Mouse (Mus musculus) testis, adult 2 months (tissue): ENCODE results near the gene Ltbp1.

Source experiments
- CTCF ChIP-seq: fragments of 200-500 bp; IDR thresholded peaks from 2 replicates; pipeline ENCODE4 v1.5.1; 2012; ENCODE audit warnings: low read depth, mild to moderate bottlenecking, inconsistent platforms, low read length, moderate library complexity; ENCODE audit not compliant: control insufficient read depth, insufficient read depth, insufficient replicate concordance
- POLR2A ChIP-seq: fragments of 200-500 bp; IDR thresholded peaks from 2 replicates; pipeline ENCODE4 v1.6.1; 2012; ENCODE audit warnings: low read depth, mild to moderate bottlenecking, inconsistent platforms, low read length, moderate library complexity; ENCODE audit not compliant: control insufficient read depth

DNA sequence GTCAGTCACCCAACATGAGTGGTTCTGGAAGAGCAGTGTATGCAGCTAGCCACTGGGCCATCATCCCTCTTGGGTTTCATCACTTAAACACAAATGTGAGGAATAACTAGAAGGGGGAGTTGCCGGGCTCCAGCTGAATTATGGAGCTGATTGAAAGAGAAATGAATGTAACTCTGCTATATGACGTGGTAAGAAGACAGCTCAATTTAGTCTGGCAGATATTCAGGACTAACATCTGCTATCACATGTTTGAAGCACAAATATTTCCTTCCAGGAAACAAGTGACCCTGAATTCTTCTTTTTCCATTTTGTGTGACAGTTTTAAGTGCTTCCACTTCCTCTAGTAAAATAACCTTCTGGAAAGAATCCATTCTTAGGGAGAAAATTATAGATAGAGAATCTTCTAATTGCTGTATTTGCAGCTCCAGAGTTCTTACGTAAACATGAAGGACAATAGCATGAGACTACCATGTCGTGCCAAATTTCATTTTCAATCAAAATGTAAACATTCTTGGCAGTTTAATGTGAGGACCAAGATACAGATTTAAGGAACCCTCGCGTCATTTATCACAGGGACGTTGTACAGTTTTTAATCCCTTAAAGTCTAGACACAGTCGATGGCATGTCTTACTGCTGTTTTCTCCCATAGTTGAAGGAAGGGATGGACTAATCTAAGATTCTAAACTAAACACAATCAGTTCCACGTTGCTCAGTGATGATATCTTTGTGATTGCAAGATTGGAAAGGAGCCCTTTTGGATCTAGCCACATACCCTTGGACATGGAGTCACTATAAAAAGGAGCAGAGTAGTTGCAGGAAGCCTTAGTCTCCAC, 279.7 kb downstream of the Ltbp1 start:
- TF ChIP-seq CTCF (no peak), POLR2A (no peak)
